Mouse (Mus musculus) lung, embryonic 14.5 days (tissue): ENCODE measurements around the gene Abcc3. TPM values are rescaled to one million over a fixed set of nuclear protein-coding genes. Genes with fewer than 3 reads are reported as not detected.

ENCODE experiments used
- ATAC-seq: fragments of 200-750 bp; cut with Nextera tagmentation; 2 replicates; pipeline ENCODE4 v1.8.0; 2017; ENCODE audit warnings: mild to moderate bottlenecking, moderate TSS enrichment, moderate library complexity; ENCODE audit not compliant: insufficient read depth
- DNase-seq: peaks from one replicate; pipeline ENCODE4 v3.0.0-alpha.2; 2015
- H3K27ac ChIP-seq: fragments of 300-500 bp; sonication (generic); 2 replicates; pipeline ENCODE4 v1.5.1; 2014; ENCODE audit warnings: low read depth, mild to moderate bottlenecking, moderate library complexity
- H3K27me3 ChIP-seq: fragments of 300-500 bp; sonication (generic); 2 replicates; pipeline ENCODE4 v1.6.1; 2014; ENCODE audit warnings: low read length, control low read depth; ENCODE audit not compliant: insufficient read depth
- H3K36me3 ChIP-seq: fragments of 300-500 bp; sonication (generic); 2 replicates; pipeline ENCODE4 v1.6.1; 2014; ENCODE audit warnings: control low read depth; ENCODE audit not compliant: insufficient read depth
- H3K4me1 ChIP-seq: fragments of 300-500 bp; sonication (generic); 2 replicates; pipeline ENCODE4 v1.6.1; 2014; ENCODE audit warnings: antibody characterized with exemption, control low read depth; ENCODE audit not compliant: insufficient read depth
- H3K4me2 ChIP-seq: fragments of 300-500 bp; sonication (generic); 2 replicates; pipeline ENCODE4 v1.6.1; 2014; ENCODE audit warnings: mild to moderate bottlenecking
- H3K4me3 ChIP-seq: fragments of 300-500 bp; sonication (generic); 2 replicates; pipeline ENCODE4 v1.5.1; 2014; ENCODE audit warnings: low read depth, low read length
- H3K9ac ChIP-seq: fragments of 300-500 bp; sonication (generic); 2 replicates; pipeline ENCODE4 v1.6.1; 2014
- H3K9me3 ChIP-seq: fragments of 300-500 bp; sonication (generic); 2 replicates; pipeline ENCODE4 v1.6.1; 2016; ENCODE audit warnings: low read depth, low read length, control low read depth
- CTCF ChIP-seq: IDR thresholded peaks from 2 replicates; pipeline ENCODE4 v1.5.1; 2016; ENCODE audit warnings: antibody characterized with exemption, low read depth
- WGBS: fragments of 180-500 bp; shearing (Covaris S2); extraction: QIAGEN DNeasy Blood & Tissue Kit; methylation state at CpG from one replicate; pipeline ENCODE4 v1.1.7; 2014; 5-methylcytosine and 5-hydroxymethylcytosine counted together
- polyA plus RNA-seq: library from polyadenylated mRNA; unstranded; fragments of >200 nt; fragmentation: Nextera tagmentation; extraction: Ambion mirVana; gene quantifications from 2 replicates; pipeline ENCODE4 v1.2.1, GENCODE M21; 2014

The Abcc3 gene
- polyA plus RNA-seq, 1 experiment from 2014 or later, result 3.1 TPM

DNA sequence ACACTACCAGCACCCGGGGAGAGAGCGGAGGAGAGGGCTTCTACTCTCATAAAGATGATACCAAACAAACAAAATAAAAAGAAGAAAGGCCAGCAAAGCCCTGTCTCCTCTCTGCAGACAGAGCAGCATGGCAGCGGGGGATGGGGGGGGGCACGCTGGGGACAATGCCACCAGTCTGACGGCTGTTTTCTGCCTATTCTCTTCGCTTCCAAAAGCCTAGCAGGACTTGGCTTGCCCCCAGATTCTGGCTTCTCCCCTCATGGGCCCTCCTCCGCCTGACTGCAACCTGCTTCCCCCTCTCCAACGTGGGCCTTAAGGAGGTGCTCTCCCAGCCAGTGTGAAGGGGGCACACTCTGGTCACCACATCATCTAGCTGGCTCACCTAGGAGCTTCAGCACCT, 20.7 kb upstream of the Abcc3 start:
- H3K4me2 ChIP-seq, result peak overlapping the region; percentile 43
- no peaks in the 10 kb centered on the region for H3K27me3 ChIP-seq
- no peak overlapping the region for H3K27ac ChIP-seq
- DNase-seq, result peak; percentile 51
- H3K36me3 ChIP-seq, result peaks cover 35% of the 10 kb centered on the region; the same call in 1 of the 2 replicates
- no peaks in the 10 kb centered on the region; the same call in 1 of the 2 replicates for H3K4me1 ChIP-seq
- no peak overlapping the region for H3K9ac ChIP-seq
- H3K9me3 ChIP-seq, result no peaks in the 10 kb centered on the region
- no peak for ATAC-seq
- TF ChIP-seq CTCF, result no peak
- H3K4me3 ChIP-seq, result no peak overlapping the region
- WGBS, result 28% methylated on average over 8 of the region's 8 CpGs

DNA sequence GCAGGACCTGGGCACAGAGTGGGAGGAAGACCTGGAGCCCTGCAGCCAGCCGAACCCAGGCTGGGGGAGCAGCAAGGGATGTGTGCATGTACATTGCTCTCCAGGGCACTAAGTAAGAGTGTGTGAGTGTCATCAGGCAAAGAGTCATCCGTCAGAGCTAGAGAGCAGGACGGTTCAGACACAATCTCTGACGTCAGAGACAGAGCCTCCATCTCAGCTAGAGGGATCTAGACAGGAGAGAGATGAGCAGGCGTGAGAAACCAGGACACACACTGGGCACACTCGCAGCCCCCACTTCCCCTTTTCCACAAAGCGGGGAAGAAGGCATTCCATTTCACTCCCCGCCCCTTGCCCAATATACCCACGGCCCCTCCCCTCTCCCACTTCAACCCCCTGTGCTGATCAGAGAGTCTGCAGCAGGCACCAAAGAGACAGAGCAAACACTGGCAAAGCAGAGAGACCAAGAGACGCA, 20.2 kb upstream of the Abcc3 start:
- Histone ChIP-seq H3K4me2 (peak overlapping the region; percentile 43), H3K4me1 (no peaks in the 10 kb centered on the region; the same call in 1 of the 2 replicates), H3K9me3 (no peaks in the 10 kb centered on the region), H3K27ac (no peak overlapping the region), H3K4me3 (no peak overlapping the region), H3K36me3 (peaks cover 30% of the 10 kb centered on the region; the same call in 1 of the 2 replicates), H3K9ac (no peak overlapping the region), H3K27me3 (no peaks in the 10 kb centered on the region)
- DNase-seq (peak; percentile 39), ATAC-seq (peak; percentile 29; the same call in 1 of the 2 replicates)
- WGBS, result 12% methylated on average over 10 of the region's 10 CpGs
- TF ChIP-seq CTCF, result no peak

DNA sequence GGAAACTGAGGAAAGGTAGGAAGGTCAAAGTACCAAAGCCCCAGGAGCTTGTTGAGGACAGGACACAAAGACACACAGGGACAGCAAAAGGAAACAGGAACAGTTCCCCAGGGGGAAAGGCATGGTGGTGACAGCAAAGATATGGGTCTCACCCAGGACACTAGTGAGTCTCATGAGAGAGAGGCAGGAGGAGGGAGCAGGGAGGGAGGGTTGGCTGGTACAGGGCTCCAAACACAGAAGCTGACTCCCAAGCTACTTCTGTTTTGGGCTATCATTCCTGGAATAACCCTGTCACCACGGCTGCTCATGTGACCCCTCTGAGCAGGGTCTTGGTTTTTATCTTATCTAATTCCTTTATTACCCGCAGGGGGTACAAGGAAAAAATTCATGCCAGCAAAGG, 19.8 kb upstream of the Abcc3 start:
- 19% methylated on average over 2 of the region's 2 CpGs for WGBS
- no peak for TF ChIP-seq CTCF
- H3K27me3 ChIP-seq, result no peaks in the 10 kb centered on the region
- H3K27ac ChIP-seq, result no peak overlapping the region
- H3K4me1 ChIP-seq, result no peaks in the 10 kb centered on the region; the same call in 1 of the 2 replicates
- no peak overlapping the region for H3K4me3 ChIP-seq
- H3K4me2 ChIP-seq, result no peak overlapping the region
- DNase-seq (no peak), ATAC-seq (no peak)
- no peak overlapping the region for H3K9ac ChIP-seq
- H3K36me3 ChIP-seq, result peaks cover 30% of the 10 kb centered on the region; the same call in 1 of the 2 replicates
- no peaks in the 10 kb centered on the region for H3K9me3 ChIP-seq

DNA sequence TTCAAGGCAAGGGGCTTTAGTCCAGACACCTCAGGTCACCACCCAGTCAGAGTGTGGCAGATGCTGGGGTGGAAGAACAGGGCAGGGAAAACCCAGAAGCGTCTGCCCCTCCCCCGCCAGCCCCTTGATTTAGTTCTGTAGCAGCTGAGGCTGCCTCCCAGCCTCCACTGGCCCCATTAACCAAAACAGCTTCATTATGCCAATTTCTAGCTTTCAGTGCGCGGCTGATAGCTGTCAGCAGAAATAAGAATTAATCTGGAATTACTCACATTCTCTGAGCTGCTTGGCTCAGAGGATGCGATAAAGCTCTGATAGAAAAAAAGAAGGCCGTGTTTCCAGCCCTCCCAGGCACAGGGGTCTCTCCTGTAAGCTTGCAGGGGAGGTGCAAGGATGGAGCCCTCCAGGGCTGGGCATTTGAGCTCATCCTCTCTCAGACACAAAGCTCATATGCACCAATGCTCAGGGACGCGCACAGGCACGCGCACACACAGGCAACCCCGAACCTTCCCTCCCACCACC, 15.1 kb upstream of the Abcc3 start:
- Histone ChIP-seq H3K27ac (no peak overlapping the region), H3K4me3 (no peak overlapping the region), H3K27me3 (no peaks in the 10 kb centered on the region), H3K9me3 (no peaks in the 10 kb centered on the region), H3K9ac (no peak overlapping the region), H3K4me2 (no peak overlapping the region), H3K4me1 (peaks cover 7% of the 10 kb centered on the region; the same call in 1 of the 2 replicates), H3K36me3 (peaks cover 22% of the 10 kb centered on the region; the same call in 1 of the 2 replicates)
- no peak for TF ChIP-seq CTCF
- peak; percentile 45 for DNase-seq
- no peak for ATAC-seq
- WGBS, result 39% methylated on average over 11 of the region's 11 CpGs

DNA sequence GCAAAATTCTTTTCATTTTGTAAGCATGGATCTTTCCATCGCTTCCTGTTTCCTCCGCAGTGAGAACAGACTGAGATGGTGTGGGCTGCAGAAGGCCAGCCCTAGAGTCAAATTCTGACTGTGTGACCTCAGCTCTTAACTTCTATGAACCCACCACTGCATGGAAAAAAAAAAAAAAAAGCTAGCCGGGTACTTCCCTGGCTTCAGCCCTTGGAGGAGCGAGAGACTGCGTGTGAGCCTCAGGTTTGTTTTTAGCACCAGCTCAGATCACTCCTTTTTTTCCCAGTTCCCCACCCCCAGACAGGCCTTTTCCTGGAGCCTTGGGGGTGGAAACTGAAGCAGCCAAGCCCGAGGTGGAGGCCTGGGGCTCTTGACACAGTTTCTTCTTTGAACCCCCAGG, 12.6 kb upstream of the Abcc3 start:
- ATAC-seq (no peak), DNase-seq (no peak)
- Histone ChIP-seq H3K9me3 (no peaks in the 10 kb centered on the region), H3K4me3 (no peak overlapping the region), H3K4me1 (peaks cover 7% of the 10 kb centered on the region; the same call in 1 of the 2 replicates), H3K27me3 (no peaks in the 10 kb centered on the region), H3K9ac (no peak overlapping the region), H3K27ac (no peak overlapping the region), H3K36me3 (peaks cover 12% of the 10 kb centered on the region; the same call in 1 of the 2 replicates), H3K4me2 (no peak overlapping the region)
- no peak for TF ChIP-seq CTCF
- WGBS, result 40% methylated on average over 6 of the region's 6 CpGs

- no peak overlapping the region for H3K9ac ChIP-seq
- peaks cover 11% of the 10 kb centered on the region; the same call in 1 of the 2 replicates for H3K36me3 ChIP-seq
- no peak overlapping the region for H3K4me2 ChIP-seq
- no peak overlapping the region for H3K27ac ChIP-seq
- WGBS, result 23% methylated on average over 11 of the region's 11 CpGs
- H3K4me3 ChIP-seq, result no peak overlapping the region
- no peaks in the 10 kb centered on the region for H3K27me3 ChIP-seq
- no peaks in the 10 kb centered on the region for H3K9me3 ChIP-seq
- peak; percentile 94 for TF ChIP-seq CTCF
- peak; percentile 69 for ATAC-seq
- H3K4me1 ChIP-seq, result peaks cover 7% of the 10 kb centered on the region; the same call in 1 of the 2 replicates
- peak; percentile 85 for DNase-seq
Measured at GRCm38 (mm10) chr11:94404641-94405260, 12.0 kb upstream of the Abcc3 start.

DNA sequence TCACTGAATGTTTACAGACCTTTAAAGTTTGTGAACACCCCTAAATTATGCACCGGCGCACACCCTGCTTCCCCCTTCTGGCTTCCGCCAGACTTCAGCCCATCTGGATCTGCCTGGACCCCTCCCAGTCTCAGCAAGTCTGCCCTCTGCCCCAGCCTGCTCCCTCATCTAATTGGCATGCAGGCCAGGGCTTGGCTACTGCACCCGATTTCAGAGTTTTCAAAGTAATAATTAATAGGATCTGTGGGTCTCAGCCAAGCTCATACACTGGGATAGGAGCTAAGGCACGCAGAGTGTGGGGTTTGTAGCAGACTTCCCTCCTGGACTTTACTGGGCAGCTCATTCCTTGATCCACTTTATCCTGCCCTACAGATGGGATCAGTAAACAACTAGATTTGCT, 11.4 kb upstream of the Abcc3 start:
- ATAC-seq (peak; percentile 19; the same call in 1 of the 2 replicates), DNase-seq (no peak)
- no peaks in the 10 kb centered on the region for H3K9me3 ChIP-seq
- no peak overlapping the region for H3K27ac ChIP-seq
- peaks cover 5% of the 10 kb centered on the region; the same call in 1 of the 2 replicates for H3K36me3 ChIP-seq
- no peak for TF ChIP-seq CTCF
- H3K4me3 ChIP-seq, result no peak overlapping the region
- H3K9ac ChIP-seq, result no peak overlapping the region
- no peak overlapping the region for H3K4me2 ChIP-seq
- no peaks in the 10 kb centered on the region for H3K27me3 ChIP-seq
- WGBS, result 49% methylated on average over 5 of the region's 5 CpGs
- H3K4me1 ChIP-seq, result peaks cover 7% of the 10 kb centered on the region; the same call in 1 of the 2 replicates
